Mouse (Mus musculus): ENCODE measurements around the gene Wipf3.

DNA sequence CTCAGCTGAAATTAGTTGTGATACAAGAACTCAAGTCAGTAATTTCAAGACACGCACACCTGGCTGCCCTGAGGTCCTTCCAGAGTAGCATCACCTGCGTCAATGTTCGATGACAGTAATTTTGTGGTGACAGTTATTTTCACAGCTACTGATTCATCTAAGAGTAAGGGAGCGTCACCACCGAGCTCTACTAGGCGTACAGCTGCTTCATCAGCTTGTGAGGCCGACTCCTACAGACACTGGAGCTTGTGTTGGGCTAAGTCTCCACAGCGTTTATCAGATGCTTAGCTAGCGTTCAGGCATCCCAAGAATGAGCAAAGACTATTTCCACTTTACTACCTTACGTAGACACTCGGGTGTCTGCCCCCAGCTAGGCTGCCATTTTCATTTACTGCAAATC lies 76.9 kb downstream of the Wipf3 start:
- TF ChIP-seq CHD2 (IDR thresholded peaks at IDR 0.05; ENCODE audit: low read depth, low read length) = no peak
- TF ChIP-seq ZC3H11A (IDR thresholded peaks at IDR 0.05; ENCODE audit: borderline replicate concordance, low read depth, low read length) = no peak
- TF ChIP-seq HCFC1 (IDR thresholded peaks at IDR 0.05; ENCODE audit: borderline replicate concordance, insufficient read depth, low read length) = no peak
- no peak for TF ChIP-seq MAFK (IDR thresholded peaks at IDR 0.05; ENCODE audit: insufficient read depth, low read depth, low read length)

Measured in ES-E14 (cell line).